Mouse (Mus musculus) forelimb bud, embryonic 11.5 days (tissue): ENCODE data around the gene Cacng8.

Experiments
- DNase-seq: peaks from one replicate; pipeline ENCODE4 v3.0.0-alpha.2; 2012; ENCODE audit warnings: low read depth, low spot score

Cacng8 gene

DNA sequence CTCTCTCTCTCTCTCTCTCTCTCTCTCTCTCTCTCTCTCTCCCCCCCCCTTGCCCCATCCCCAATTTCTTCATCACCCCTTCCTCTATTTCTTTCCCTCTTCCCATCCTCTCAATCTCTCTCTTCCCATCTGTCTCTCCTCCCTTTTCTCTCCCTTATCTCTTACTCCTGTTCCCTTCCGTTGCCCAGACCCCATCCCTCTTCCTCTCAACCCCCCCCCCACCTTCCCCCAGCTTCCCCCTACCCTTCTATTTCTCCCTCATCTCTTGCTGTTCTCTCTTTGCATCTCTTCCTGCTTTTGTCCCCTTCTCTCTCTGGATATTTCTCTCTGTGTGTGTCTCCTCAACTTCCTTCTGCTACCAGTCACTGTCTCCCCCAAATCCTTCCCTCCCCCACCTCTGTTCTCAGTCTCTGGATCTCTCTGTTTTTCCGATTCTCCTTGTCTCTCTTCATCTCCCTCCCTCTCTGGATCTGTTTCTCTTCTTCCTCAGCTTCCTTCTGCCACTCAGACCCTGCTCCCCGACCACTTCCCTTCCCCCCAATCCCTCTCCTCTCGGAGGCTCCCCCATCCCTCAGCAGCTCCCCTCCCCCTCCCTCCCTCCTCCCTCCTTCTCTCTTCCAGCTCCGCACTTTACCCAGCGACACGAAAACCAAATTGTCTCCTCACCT, at the start of gene Cacng8:
TSS of gene Cacng8 (plus strand) at position 271 of the 668 bp plus-strand sequence.
- no peak for DNase-seq

DNA sequence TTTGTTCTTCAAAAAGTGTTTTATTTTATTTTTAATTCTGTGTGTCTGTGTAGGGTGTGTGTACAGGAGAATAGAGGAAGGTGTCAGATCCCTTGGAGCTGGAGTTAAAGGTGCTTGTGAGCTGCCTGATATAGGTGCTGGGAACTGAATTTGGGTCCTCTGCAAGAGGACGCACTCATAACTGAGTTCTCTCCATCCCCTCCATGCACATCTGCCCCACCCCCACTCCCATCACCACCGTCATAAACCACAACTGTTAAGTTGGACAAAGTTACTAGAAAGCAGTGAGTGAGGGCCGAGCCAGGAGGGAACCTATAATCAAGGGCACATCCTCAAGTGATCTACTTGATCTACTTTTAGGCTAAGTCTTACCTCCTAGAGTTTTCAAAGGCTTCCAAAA, 46.6 kb upstream of the Cacng8 start:
- no peak for DNase-seq

DNA sequence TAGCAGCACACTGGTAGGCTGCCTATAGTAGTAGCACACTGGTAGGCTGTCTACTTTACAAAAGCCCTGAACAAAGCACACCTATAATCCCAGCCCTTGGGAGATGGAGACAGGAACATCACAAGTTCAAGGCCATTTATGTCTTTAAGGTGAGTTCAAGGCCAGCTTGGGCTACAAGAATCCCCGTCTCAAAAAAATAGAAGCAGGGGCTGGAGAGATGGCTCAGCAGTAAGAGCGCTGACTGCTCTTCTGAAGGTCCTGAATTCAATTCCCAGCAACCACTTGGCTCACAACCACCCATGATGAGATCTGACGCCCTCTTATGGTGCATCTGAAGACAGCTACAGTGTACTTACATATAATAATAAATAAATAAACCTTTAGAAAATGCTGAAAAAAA, 45.2 kb upstream of the Cacng8 start:
- DNase-seq, result no peak

DNA sequence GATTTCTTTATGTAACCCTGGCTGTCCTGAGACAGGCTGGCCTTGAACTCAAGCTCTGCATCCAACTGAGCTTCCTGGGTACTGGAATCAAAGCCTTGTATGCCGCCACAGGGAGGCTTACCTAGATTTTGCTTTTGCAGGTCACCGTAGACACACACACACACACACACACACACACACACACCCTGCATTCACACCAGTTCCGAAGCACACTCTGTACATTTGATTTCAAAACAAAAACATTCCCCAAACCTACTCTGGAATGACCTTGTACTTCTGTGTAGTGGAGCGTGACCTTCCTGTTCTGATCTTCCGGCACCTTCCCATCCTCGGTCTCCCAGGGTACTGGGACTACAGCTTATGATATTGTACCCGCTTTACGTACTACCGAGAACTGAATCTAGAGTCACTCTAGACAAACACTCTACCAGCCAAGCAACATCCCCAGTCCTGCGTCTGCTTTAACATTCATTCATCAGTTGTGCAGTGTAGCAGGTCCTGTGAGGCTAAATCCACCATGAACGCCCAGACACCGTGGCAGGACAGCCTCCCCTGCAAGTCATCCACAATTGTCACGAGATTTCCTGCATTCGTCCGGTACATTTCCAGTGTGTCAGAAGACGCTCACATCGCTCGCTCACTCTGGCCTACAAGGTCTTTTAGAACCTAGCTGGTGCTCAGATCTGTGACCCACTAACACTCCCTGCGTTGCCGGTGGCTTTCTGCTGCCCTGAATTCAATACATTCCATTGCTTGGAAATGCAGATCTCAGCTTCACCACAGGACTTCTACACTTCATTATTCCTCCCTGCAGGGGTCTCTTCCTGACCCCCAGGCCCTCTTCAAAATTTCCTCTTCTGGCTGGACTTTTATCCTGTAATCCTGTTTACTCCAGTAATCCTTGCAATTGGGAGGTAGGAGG, 42.9 kb upstream of the Cacng8 start:
- no peak for DNase-seq

DNA sequence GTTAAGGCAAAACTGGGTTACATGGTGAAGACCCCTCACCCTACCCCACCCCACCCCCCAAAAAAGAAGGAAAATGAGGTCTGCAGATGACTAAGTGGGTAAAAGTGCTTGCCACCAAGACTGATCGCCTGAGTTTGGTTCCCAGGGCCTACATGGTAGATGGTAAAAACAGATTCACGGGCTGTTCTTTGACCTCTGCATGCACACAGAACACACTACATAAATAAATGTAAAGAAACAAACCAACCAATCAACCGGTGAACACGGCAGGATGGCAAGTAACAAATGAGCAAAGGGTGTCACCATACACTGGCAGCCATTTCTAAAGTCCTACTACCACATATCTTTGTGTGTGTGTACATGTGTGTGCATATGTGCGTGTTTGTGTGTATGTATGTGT, 42.2 kb upstream of the Cacng8 start:
- DNase-seq, result no peak

DNA sequence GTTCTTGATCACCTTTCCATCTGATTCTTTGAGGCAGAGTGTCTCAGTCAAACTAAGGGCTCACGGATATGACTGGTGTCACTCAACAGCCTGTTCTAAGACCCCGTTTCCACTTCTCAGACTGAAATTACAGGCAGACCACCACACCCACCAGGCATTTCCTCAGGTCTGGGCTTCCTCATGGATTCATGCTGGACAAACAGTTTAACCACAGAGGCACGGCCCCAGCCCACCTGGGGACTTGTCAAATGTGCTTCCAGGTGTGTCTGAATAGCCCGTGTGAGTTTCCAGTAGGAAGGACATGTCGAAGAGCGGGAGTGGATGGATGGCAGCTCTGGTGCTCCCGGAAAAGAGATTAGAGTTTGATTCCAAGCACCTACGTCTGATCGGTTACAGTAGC, 40.7 kb upstream of the Cacng8 start:
- DNase-seq, result no peak

DNA sequence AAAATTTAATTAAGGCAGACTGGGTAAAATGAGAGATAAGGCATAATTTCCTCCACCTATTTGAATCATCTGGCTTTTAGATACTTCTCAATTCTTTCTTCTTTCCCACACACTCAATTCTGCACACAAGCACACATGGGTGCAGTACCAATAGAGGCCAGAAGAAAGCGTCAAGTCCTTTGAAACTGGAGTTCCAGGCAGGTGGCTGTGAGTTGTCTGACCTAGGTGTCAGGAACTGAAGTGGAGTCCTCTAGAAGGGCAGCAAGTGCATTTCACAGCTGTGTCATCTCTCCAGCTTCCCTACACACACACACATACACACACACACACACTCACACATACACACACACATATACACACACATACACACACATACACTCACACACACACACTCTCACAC, 38.9 kb upstream of the Cacng8 start:
- DNase-seq, result no peak

DNA sequence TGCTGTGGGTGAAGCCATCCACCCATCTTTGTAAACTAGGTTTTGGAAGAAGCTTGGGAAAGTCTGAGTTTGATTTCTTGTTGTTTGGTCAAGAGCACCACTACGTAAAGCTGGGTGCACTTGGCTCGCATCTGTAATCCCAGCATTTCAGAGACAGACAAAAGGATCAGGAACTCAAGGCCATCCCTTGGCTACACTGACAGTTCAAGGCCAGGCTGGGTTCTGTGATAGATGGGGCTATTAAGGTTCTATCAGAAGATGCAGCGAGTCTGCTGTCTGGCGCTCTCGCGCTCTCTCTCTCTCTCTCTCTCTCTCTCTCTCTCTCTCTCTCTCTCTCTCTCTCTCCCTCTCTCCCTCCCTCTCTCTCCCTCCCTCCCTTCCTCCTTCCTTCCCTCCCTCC, 35.6 kb upstream of the Cacng8 start:
- no peak for DNase-seq

DNA sequence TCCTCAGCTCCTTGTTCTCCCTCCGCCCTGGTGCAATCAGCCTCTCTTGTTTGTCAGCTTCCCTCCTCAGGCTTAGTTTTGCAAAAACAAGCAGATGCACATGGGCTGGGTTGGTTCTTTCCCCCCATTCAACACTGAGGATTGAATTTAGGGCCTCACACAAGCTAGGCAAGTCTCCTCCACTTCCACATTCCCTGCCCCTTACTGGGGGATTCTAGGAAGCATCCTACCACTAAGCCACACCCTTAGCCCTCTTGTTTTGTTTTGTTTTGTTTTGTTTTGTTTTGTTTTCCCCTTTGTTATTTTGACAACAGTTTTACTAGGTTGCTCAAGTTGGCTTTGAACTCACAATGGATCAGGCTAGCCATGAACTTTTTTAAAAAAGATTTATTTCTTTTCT, 29.8 kb upstream of the Cacng8 start:
- DNase-seq, result no peak

DNA sequence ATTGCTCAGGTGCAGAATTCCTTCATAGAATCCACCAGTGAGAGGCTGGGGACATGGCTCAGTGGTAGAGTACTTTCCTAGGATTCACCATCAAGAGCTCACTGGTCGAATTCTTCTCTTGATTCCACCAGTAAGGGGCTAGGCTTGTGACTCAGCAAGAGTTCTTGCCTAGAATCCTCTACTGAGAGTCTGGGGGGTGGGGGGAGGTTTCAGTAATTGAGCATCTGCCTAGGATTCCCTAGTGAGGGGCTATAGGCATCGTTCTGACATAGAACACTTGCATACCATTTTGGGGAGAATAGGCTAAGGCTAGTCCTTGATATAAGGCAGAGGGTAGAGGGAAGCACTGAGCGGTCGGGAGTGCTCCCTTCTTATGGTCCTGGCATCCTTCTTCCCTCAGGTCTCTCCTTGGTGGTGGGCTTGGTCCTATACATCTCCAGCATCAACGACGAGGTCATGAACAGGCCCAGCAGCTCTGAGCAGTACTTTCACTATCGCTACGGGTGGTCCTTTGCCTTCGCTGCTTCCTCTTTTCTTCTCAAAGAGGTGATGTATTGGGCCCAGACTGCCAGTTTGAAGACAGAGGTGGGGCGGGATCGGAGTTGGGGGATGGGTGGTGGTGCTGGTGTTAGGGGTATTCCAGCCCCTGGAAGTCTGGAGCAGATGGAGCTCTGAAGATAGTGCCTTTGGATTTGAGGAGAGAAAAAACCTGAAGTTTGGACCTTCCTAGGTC, 24.8 kb upstream of the Cacng8 start:
- DNase-seq, result no peak

DNA sequence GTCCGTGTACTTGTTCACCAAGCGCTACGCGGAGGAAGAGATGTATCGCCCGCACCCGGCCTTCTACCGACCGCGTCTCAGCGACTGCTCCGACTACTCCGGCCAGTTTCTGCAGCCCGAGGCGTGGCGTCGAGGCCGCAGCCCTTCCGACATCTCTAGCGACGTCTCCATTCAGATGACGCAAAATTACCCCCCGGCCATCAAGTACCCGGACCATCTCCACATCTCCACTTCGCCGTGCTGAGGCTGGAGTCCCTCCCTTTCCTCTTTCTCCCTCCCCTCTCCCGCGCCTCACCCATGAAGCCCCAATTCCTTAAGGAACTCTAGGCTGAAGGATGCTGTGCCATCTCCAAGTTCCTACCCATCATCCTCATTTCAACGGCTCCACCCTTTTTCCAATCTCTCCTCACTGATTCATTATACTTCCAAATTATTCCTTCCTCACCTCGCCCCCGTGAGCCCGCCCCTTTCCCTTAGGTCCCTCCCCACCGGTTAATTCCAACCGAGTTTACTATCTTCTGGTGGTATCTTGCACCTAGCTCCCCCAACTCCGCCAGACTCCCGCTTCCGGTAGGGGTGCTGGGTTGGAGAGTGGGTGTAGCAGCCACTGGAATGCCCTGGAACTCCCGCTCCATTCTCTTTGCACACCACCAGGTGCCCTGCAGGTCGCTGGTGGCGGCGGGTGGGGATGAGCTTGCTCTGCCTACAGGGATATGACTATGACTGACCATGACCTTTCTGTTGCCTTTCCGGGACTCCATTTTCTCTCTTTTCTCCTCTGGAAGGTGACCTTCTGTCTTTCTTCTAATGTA, 23.6 kb upstream of the Cacng8 start:
- no peak for DNase-seq

DNA sequence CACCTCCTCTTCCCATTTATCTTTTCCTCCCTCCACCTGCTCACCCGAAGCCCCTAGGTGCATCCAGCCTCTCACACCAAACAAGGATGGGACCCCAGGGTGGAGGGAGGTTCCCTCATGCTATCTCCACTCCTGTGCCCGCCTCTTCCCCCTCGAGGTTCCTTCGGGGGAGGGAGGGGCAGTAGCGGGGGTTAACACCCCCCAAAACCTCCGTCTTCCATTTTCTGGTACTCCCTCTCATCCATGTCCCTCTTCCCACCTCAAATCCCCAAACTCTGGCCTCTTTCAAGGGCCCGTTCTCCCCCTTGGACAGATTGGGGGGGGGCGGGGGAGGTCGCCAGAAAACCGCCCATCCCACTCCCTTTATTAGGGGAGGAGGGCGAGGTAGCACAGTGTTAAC, 22.9 kb upstream of the Cacng8 start:
- no peak for DNase-seq

DNA sequence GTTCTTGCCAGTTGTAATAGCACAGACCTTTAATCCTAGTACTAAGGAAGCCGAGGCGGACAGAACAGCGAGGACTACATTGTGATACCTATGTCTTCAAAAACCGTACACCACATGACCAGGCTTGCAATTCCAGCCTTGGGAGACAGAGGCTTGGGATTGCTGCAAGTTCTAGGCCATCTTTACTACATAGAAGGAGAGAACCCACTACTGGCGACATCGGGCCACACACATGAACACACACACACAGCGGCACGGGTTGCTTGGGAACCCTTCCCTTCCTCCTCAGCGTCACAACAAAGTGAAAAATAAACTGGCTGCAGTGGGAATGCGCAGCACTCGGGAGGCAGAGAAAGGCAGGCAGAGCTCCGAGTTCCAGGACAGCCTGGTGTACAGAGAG, 22.2 kb upstream of the Cacng8 start:
- no peak for DNase-seq

DNA sequence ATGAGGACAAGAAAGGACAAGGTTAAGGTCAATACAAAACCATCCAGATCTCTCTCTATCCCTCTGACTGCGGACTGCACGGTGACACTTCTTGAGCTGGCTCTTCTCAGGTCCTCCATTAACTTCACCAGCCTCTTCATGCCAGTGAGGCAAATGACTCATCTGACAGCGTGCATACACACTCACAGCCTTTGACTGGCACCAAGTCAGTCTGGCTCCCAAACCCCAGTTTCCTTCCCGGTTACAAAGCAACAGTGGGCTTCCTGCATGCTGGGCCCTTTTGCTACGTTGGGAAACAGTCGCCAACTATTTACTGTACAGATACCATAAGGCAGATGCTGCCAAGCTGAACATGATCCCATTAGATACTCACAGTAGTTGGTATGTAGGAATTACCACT, 21.3 kb upstream of the Cacng8 start:
- no peak for DNase-seq

DNA sequence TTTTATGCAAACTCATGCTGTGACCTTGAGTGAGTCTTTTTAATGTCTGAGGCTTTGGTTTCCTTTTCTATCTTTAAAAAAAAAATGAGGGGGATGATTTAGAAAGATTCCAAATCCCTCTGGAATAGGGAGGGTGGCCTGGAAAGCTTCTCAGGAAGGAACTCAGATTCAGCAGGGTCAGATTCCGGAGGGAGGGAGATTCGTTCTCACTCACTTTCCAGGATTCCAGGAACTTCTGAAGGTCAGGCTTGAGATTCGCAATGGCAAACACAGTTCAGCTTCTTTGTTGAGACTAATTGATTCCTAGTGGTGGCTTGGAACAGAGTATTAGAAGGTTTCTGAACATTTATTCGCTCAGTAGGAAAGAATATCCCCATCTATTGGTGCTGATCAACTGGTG, 20.1 kb upstream of the Cacng8 start:
- DNase-seq, result no peak

DNA sequence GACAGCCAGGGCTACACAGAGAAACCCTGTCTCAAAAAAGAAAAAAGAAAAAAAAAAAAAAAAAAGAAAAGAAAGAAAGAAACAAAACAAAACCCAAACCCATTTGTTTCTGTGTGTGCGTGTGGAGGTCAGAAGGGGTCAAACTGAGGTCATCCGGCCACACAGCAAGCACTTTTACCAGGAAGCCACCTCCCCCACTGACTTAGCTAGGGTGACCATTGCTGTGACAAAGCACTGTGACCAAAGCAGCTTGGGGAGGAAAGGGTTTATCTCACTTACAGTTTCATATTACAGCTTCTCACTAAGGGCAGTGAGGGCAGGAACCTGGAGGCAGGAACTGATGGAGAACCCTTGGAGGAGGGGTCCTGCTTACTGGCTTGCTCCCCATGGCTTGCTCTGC, 18.1 kb upstream of the Cacng8 start:
- DNase-seq, result no peak

DNA sequence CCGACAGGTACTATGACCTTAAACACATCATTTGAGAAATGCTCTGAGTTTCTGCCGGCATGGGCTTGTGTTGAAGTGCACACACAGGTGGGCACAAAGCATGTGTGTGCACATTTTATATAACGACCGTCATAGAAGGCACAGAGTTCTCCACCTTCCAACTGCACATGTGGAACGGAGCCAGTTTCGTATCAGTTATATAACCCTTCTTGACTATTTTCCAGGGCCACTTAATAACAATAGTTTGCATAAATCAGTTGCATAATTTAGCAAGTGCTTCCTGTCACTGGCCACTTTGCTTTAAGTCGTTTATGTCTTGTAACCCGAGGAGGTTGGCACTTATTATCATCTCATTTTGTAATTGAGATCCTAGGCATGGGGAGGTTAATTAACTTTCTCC, 16.7 kb upstream of the Cacng8 start:
- DNase-seq, result no peak

DNA sequence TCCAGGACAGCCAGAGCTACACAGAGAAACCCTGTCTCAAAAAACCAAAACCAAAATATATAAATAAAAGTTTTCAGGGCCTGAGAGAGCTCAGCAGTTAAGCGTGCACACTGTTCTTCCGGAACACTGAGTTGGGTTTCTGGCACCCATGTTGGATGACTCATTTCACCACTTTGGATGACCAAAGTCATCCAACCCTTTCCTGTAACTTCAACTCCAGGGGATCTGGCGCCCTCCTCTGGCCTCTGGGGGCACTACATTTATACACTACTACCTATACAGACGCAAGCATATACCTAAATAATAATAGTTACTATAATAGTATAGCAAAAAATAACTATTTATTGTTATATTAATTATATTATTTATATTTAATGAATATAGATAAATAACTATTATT, 13.7 kb upstream of the Cacng8 start:
- no peak for DNase-seq

DNA sequence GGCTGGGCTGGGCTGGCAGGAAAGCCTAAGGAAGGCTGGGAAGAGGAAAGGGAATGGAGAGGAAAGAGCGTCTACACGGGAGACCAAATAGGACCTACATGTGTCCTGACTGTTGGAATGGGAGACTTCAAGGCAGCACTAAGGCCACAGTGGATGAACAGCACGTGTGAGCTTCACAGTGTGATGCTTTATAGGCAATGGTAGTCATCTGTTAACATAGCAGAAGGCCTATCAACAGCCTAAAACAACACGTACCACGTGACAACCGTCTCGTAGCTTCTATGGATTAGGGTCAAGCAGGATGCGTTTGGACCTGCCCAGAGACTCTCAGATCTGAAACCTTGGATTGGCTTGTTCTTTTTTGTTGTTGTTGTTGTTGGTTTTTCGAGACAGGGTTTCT, 8.4 kb upstream of the Cacng8 start:
- no peak for DNase-seq

DNA sequence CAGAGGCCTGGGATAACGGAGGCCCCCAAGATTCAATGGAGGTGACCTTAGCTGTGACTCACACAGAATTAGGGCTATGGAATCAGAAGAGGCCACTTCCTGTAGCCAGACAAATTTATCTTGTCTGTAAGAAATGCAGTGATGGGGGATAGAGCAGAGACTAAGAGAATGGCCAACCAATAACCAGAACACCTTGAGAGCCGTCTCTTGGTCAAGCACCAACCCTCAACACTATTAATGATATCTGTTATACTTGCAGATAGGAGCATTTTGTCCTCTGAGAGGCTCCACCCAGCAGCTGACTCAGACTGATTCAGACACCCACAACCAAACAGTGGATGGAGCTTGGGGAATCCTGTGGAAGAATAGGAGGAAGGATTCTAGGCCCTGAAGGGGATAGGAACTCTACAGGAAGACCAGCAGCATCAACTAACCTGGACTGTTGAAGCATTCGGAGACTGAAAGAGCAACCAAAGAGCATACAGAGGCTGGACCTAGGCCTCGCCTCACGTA, 5.6 kb upstream of the Cacng8 start:
- DNase-seq, result no peak

DNA sequence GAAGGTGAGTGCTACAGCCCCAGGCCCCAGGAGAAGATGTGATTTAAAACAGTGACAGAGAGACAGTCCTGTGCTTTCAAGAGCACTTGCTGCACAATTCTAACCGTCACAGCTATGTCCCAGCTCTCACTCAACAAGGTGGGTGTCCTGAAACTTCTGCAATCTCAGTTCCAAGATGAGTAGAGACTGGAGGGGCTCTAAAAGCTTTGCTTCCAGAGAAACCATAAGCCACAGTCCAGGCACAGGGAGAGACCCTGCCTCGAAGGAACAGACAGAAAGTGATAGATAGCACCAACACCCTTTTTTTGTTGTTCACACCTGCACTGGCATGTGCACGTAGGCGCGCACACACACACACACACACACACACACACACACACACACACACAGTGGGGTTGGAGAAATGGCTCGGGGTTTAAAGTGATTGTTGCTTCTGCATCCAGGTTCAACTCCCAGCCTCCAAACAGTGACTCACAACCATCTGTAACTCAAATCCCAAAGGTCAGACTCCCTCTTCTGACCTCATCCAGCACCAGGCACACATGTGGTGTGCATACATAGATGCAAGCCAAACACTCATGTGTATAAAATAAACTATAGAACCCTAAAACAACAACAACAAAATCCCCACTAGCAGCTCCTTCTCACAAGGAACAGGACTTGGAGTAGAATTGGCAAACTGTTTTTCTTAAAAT, 4.3 kb upstream of the Cacng8 start:
- no peak for DNase-seq
